10 mouse cellular contexts compared by ENCODE assay signal in the genomic region with DNA sequence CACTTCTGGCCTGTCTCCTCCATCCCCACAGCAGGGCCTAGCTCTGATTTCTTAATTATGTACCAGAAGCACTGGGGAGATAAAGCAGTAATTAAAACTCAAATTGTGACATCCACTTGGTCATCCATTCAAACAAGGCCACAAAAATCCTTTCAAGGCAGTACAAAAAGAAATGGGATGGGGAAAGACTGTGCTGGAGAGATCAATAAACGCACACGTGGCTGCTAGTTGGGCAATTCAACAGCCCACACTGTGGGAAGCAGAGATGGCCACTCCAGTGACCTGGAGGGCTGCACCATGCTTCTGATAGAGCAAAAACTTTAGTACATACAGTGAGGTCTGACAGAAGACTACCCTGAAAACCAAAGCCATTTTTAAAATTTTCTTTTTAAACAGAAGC. TPM values are rescaled to one million over a fixed set of nuclear protein-coding genes. Genes with fewer than 3 reads are reported as not detected.
A peak's percentile ranks its signal among the peaks of the same experiment; 100 is the strongest.
DNase-seq lines count a peak whose midpoint lies in the region; ATAC-seq and TF ChIP-seq lines count a peak whose summit lies in the region.
"Had no signal": no experiment of that assay in that cellular context is flagged by ENCODE, and none has a peak within 500 bp of the region (broad histone marks: within the 10 kb centered on the region; RNA-seq: fewer than 3 reads in every experiment).

No protein-coding gene starts in this region.

- H3K4me2 ChIP-seq in stomach, embryonic 15.5 days: peak overlapping the region; percentile 80
- H3K4me2 ChIP-seq in stomach, postnatal 0 days (replicated peaks; ENCODE audit: low read depth): no peak overlapping the region
- peak overlapping the region; percentile 65 for H3K4me2 ChIP-seq in hindbrain, embryonic 12.5 days (replicated peaks)
- peak overlapping the region; percentile 99; the same call in 1 of the 2 replicates for H3K4me2 ChIP-seq in liver, postnatal 0 days (ENCODE audit: low read depth, low read length)

- H3K4me1 ChIP-seq in stomach, embryonic 15.5 days: peaks cover 5% of the 10 kb centered on the region; the same call in 1 of the 2 replicates
- no peaks in the 10 kb centered on the region for H3K4me1 ChIP-seq in stomach, postnatal 0 days (replicated peaks; ENCODE audit: control insufficient read depth, insufficient read depth)
- peaks cover 21% of the 10 kb centered on the region for H3K4me1 ChIP-seq in hindbrain, embryonic 12.5 days
- H3K4me1 ChIP-seq in liver, postnatal 0 days (ENCODE audit: insufficient read depth): peaks cover 9% of the 10 kb centered on the region

- DNase-seq in stomach, postnatal 0 days (ENCODE audit: low spot score): no peak
- peak; percentile 48 for DNase-seq in liver, postnatal 0 days
- no peak for DNase-seq in adrenal gland, adult 2 months
- DNase-seq in MN1 (ENCODE audit: low spot score): no peak
- no peak for DNase-seq in frontal cortex, postnatal 25 days (ENCODE audit: low spot score in 2 of 2)
- no peak for DNase-seq in gastrocnemius, postnatal 4 days (ENCODE audit: low spot score in 2 of 2)
- DNase-seq: kidney, adult 9 months; thymus, postnatal 25 days had no signal

- no peaks in the 10 kb centered on the region for H3K9me3 ChIP-seq in stomach, embryonic 15.5 days
- H3K9me3 ChIP-seq in stomach, postnatal 0 days (ENCODE audit: control insufficient read depth, low read length): no peaks in the 10 kb centered on the region
- H3K9me3 ChIP-seq in hindbrain, embryonic 12.5 days (replicated peaks): no peaks in the 10 kb centered on the region
- no peaks in the 10 kb centered on the region for H3K9me3 ChIP-seq in liver, postnatal 0 days (ENCODE audit: low read length)

- no peak for TF ChIP-seq CTCF in stomach, postnatal 0 days (IDR thresholded peaks at IDR 0.05; ENCODE audit: low read depth)
- no peak for TF ChIP-seq CTCF in liver, postnatal 0 days (IDR thresholded peaks at IDR 0.05; ENCODE audit: low read depth)

- H3K36me3 ChIP-seq in stomach, embryonic 15.5 days: no peaks in the 10 kb centered on the region
- H3K36me3 ChIP-seq in stomach, postnatal 0 days (ENCODE audit: control insufficient read depth, insufficient read depth, low read length): no peaks in the 10 kb centered on the region
- H3K36me3 ChIP-seq in hindbrain, embryonic 12.5 days: peaks cover 14% of the 10 kb centered on the region
- H3K36me3 ChIP-seq in liver, postnatal 0 days (replicated peaks; ENCODE audit: insufficient read depth, low read length): no peaks in the 10 kb centered on the region

- no peak overlapping the region for H3K9ac ChIP-seq in stomach, embryonic 15.5 days
- H3K9ac ChIP-seq in stomach, postnatal 0 days (ENCODE audit: low read length): no peak overlapping the region
- H3K9ac ChIP-seq in hindbrain, embryonic 12.5 days: peak overlapping the region; percentile 85
- no peak overlapping the region for H3K9ac ChIP-seq in liver, postnatal 0 days (replicated peaks)

- WGBS in stomach, embryonic 15.5 days: 48% methylated on average over 2 of the region's 2 CpGs
- 48% methylated on average over 2 of the region's 2 CpGs for WGBS in stomach, postnatal 0 days
- WGBS in hindbrain, embryonic 12.5 days: 43% methylated on average over 2 of the region's 2 CpGs
- 61% methylated on average over 2 of the region's 2 CpGs for WGBS in liver, postnatal 0 days (ENCODE audit: insufficient replicate concordance)

- H3K27ac ChIP-seq in stomach, embryonic 15.5 days: no peak overlapping the region
- H3K27ac ChIP-seq in stomach, postnatal 0 days (replicated peaks): no peak overlapping the region
- no peak overlapping the region for H3K27ac ChIP-seq in hindbrain, embryonic 12.5 days
- H3K27ac ChIP-seq in liver, postnatal 0 days (ENCODE audit: low read depth): no peak overlapping the region

- ATAC-seq in stomach, embryonic 15.5 days (ENCODE audit: insufficient read depth, low FRiP score, low read depth): no peak
- ATAC-seq in stomach, postnatal 0 days (ENCODE audit: low FRiP score, low TSS enrichment): no peak
- ATAC-seq in hindbrain, embryonic 12.5 days (ENCODE audit: low FRiP score): no peak
- ATAC-seq in liver, postnatal 0 days: no peak

- no peaks in the 10 kb centered on the region for H3K27me3 ChIP-seq in stomach, embryonic 15.5 days (replicated peaks)
- no peaks in the 10 kb centered on the region for H3K27me3 ChIP-seq in stomach, postnatal 0 days (ENCODE audit: control insufficient read depth, insufficient read depth, low read length)
- H3K27me3 ChIP-seq in hindbrain, embryonic 12.5 days: no peaks in the 10 kb centered on the region
- no peaks in the 10 kb centered on the region for H3K27me3 ChIP-seq in liver, postnatal 0 days (ENCODE audit: insufficient read depth, low read length)

- no peak overlapping the region for H3K4me3 ChIP-seq in stomach, embryonic 15.5 days (replicated peaks)
- no peak overlapping the region for H3K4me3 ChIP-seq in stomach, postnatal 0 days (ENCODE audit: low read depth, low read length)
- H3K4me3 ChIP-seq in hindbrain, embryonic 12.5 days: peak overlapping the region; percentile 71
- no peak overlapping the region for H3K4me3 ChIP-seq in liver, postnatal 0 days (ENCODE audit: low read depth, low read length)

- no peak for TF ChIP-seq EP300 in stomach, postnatal 0 days (optimal IDR thresholded peaks at IDR 0.05)
- TF ChIP-seq EP300 in liver, postnatal 0 days (IDR thresholded peaks at IDR 0.05; ENCODE audit: low read depth): peak; percentile 52; the same call in 1 of the 2 replicates

RNA-seq across cellular contexts. Expression of a gene that starts 1.3 kb away (rescaled TPM):
- 2.5 and 2.9 TPM in 2 replicates for polyA plus RNA-seq in stomach, embryonic 15.5 days (2015; fragmentation: Nextera tagmentation; extraction: Ambion mirVana)
- 1.2 and 1.4 TPM in 2 replicates for polyA plus RNA-seq in stomach, postnatal 0 days (2015; fragmentation: Nextera tagmentation; extraction: Ambion mirVana)
- 20.5 and 21.8 TPM in 2 replicates for polyA plus RNA-seq in hindbrain, embryonic 12.5 days (2016; fragmentation: Nextera tagmentation; extraction: Ambion mirVana)
- 1.9 TPM in 2 replicates for polyA plus RNA-seq in liver, postnatal 0 days (2015; fragmentation: Nextera tagmentation; extraction: Ambion mirVana)
- 1 to 10 TPM; 3.3 to 4.2 TPM for total RNA-seq in adrenal gland, adult 2 months (2021)
- polyA plus RNA-seq in adrenal gland, adult 2 months (2012; rRNA removed): 4.8 and 5.2 TPM in 2 replicates
- total RNA-seq in gastrocnemius, postnatal 4 days (2021): 1 to 10 TPM; 3.4 to 3.5 TPM
